Mouse (Mus musculus) monocyte, adult 2 months (primary cell): ENCODE results near the gene B4galt7.
A peak's percentile ranks its signal among the peaks of the same experiment; 100 is the strongest.
"Not testable (repeated sequence)": the region's sequence is repeated elsewhere in the genome, so short reads cannot be mapped to it uniquely, and the experiment has no call there.

ENCODE experiments used
- DNase-seq, 2 experiments: peaks; one replicate each; pipeline ENCODE4 v3.0.0; 2022; ENCODE audit warnings: low spot score in 2 of 2, low read depth in 1 of 2

B4galt7 gene

DNA sequence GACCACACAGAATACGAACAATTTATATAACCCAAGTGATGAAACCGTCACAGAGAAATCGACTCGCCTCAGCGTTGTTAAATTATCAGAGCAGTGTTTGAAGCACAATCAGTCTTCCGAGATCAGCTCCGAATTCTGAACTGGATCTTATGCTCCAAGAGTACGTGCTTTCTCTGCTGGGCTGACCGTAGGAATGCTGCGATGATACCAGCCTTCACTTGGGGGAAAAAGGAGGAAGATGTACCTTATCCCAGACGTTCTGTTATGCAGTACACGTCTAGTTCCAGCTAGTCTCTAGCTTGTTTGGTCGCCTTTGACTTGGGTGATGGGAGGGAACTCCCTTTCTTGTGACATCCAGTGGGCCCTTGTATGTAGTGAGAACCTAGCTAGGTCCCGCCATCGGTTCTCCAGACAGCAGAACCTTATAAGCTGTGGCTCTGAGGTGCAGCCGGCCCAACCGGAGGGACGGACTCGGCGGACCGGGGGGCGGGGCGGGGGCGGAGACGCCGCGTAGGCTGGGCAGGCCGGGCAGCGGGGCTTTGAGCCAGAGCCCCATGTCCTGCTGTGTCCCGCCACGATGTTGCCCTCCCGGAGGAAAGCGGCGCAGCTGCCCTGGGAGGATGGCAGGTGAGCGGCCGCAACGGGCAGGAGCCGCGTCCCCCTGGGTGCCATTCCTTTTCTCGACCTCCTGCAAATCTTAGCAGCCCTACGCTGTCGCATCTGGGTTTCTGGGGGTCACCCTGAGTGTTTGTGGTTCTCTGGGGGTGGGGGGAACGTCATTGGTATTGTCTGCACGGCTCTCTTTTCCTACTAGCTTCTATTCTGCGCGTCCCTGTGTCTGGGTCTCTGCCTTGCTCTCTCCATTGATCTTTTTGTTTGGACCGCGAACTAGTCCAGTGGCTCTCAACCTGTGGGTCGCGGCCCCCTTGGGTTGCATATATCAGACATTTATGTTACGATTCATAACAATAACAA lies at the start of gene B4galt7:
Gene B4galt7, plus strand, starts transcription at position 331 of the 975 bp plus-strand sequence.
- peak; percentile 34 to 66 for DNase-seq

DNA sequence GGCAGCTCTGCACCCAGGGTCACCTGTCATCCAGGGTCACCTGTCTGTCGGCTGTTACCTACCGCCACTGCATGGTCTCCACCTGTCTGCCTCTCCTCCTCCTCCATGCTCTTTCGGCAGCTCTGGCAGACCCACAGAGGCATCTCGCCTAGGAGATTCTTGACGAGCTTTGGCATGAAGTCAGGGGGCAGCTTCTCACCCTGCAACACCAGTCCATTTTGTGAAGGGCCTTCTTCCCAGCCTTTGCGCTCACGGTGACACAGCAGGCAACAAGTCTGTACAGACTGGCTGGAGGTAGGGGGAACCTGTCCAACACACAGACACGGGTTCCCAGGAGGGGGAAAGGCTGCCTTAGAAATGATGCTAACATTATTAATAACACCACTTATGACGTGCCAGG lies 43.8 kb upstream of the B4galt7 start:
- DNase-seq: no peak

DNA sequence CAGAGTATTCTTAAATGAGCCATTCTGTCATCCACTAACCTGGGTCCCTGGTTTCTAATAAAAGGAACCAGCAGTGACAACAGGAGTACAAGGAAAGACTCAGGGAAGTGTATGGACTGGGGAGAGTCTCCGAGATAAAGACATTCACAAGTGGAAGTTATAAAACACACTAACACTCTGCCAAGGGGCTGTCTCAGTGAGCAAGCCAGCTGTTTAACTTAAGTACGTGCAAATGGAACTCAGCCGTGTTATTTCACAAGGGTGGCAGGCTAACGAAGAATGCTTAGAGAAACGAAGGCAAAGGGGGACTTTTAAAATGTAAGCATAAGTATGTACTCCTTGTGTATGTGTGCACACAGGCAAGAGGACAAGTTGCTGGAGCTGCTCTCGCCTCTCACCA lies 42.2 kb upstream of the B4galt7 start:
- DNase-seq: no peak

DNA sequence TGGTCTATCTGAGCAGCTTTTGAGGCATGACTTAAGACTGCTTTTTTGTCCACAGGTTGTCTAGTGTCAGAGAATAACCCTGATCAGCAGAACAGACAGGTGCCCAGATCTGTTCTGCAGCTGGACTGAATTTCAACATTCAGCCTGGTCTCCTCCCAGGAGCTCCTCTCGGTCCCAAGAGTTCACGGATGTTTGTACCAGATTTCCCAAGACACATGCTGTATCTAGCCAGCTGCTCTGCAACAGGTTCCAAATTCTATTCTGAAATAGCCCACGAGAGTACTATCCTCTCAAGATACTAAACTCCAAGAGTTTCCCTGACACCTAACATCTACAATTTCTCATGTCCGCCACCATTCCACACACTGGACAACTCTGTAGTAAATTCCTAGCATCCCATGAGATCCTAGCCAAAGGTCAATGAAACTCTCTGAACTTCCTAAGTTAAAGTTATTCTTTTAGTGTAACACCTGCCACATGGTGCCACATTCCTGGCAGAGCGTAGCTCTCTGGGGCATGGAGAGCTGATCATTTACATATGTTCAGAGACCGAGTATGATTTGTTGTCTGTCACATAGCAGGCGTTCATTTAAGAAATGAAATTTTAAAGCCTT lies 36.3 kb upstream of the B4galt7 start:
- no peak for DNase-seq

DNA sequence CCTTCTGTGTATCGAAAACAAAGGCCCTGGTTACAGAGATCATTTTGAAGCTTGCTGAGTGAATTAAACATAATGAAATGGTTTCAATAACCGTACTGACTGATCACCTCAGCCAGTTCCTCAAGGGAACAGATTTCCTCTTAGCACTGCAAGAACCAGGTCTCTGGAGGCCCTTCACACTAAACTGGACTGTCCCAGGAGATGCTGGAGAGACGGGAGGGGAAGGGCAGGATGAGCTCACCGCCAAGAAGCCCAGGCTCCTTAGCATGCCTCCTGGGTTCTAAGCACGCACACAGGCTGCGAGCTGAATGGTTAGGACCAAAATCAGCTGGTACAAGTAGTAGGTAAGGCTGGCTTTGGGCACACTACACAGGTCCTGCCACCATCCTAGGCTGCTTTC lies 32.7 kb upstream of the B4galt7 start:
- no peak for DNase-seq

DNA sequence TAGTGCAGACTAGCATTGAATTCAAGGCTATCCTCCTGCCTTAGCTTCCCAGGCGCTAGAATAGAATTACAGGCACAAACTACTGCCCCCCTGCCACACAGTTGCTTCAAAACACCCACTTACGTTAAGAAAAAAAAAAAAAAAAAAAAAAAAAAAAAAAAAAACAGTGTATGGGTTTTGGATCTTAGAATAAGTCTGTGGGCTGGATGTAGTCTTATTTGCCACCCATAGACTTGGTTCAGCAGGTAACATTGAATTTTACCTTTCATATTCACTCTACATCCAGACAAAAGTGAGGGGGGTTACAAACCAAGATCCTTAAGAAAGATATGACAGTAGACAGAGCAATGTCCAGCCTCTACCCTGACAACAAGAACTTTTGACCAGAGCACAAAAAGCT lies 31.7 kb upstream of the B4galt7 start:
- no peak for DNase-seq

DNA sequence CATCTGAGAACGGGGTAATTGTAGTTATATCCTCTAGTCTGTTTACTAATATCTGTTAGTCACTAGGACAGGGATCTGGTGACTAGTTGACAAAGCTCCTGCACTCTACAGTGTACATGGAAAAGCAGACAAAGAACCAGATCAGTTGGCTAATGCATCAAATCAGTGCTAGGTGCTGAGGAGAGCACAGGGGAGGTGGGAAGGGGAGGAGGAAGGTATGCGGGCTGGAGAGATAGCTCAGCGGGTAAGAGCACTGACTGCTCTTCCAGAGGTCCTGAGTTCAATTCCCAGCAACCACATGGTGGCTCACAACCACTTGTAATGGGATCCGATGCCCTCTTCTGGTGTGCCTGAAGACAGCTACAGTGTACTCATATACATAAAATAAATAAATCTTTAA lies 31.2 kb upstream of the B4galt7 start:
- not testable (repeated sequence) for DNase-seq

DNA sequence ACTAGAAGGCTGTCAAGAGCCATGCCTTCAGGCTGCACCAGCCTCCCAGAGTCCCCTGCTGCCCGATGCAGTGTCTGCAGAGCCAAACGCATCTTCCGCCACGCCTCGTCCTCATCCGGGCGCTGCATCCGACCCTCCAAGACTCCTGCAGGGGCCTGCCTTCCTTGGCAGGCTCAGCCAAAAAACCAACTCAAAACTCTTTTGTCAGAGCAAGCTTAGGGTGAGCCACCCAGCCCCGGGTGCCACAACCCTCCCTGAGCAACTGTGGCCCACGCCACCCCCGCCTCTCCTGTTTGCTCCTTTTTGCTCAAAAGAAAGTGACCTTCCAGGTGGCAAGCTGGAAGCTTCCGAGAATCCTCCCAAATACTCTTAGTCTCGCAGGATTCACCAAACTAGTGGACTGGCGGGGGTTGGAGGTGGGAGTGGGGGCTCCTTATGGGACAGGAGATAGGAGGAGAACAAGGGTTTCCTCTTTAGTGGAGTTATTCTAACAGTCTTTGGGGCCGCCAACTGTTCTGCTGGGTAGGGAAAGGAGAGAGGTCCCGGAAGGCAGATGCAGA lies 29.9 kb upstream of the B4galt7 start:
- DNase-seq: no peak

DNA sequence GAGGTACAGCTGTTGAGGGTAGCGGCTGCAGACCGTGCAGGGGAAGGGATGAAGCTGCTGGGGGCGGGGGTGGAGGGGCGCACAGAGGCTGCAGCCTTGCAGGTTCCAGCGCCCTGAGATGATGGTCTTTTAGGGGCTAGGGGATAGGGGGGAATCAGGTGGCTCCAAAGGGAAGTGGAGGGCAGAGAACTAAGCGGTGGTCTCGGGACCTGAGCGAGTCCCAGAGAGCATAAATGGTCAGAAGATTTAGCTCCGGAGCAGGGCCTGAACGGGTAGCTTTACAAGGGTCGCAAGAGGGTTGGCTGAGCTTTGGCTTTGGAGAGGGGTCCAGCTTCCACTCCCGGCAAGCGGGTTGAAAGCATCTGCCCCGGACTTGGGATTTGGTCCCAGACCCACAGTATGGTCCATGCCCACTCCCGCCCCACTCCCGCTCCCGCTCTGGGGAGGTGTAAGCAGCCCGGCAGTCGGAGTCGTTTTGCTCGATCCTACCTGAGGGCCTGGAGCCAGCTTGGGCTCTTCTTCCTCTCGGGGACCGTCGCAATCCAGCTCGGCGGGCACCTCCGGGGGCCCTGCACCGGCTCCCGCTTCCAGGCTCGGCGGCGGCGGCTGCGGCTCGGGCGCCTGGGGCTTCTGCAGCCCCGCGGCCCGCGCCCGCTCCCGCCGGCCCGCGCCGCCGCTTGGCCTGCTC lies 29.3 kb upstream of the B4galt7 start:
- DNase-seq: no peak

DNA sequence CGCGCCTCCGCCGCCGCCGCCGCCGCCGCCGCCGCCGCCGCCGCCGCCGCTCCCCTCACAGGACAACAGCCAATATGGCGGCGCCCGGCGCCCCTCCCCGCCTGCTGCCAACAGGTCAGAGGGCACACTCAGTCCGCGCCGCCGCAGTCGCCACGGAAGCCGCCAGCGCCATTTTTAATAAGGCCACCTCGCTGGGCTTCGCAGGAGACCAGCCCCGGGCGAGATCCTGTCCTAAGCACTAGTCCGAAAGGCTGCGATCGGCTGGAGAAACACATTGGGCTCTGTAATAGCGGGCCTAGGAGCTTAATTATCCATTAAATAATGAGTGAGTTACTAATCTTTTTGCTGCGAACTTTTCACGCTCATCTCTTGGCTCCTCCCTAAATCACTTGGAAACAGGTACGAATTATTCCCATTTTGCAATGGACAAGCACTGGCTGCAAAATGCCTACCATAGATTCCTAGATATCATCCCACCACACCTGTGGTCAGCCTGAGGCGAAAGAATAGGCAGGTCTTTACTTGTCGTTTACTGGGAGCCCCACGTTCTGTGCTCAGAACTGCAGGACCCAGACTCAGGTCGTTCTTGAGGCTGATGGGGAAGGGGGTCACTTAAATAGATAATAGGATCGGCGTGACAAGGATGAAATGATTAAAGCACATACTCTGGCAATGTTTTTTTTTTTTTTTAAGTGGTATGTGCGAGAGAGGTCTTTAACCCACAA lies 28.5 kb upstream of the B4galt7 start, which contains the start of gene Fam193b:
Gene Fam193b, minus strand, starts transcription at position 94 of the 725 bp plus-strand sequence.
- peak; percentile 79 to 87 for DNase-seq

DNA sequence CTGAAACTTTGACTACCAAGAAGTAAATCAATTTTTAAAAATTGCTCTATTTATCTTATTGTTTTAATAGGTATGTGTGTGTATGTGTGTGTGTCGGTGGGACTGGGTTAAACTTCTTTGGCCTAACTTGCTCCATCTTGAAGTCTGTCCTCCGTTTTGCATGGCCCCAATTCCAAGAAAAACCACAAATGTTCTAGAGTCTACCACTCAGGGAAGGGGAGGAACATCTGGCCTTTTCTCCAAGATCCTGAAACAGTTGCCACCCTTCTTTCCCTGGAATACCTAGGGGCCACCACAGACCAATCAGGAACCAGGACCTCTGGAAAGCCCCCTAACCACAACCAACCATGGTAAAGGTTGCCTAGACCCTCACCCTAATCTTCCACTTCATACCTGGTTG lies 27.7 kb upstream of the B4galt7 start:
- no peak for DNase-seq

DNA sequence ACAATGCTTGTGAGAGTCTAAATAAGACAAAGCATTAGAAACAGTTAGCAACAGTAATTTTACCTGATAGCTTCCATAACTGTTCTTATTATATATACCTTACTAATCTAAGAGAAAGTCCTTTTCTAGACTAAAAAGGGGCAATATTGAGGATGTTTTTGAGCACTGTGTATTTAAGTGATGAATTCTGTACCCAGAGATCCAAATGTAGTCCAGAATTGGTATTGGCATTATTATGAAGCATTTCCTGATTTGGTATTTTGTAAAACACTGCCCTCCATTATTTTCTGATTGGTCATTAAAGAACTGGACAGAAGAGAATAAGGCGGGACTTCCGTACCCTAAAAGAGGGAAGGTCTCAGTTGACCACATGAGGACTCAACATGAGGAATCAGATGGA lies 26.3 kb upstream of the B4galt7 start, which contains the start of gene Tmed9:
Gene Tmed9, plus strand, starts transcription at position 301 of the 400 bp plus-strand sequence.
- DNase-seq: no peak

DNA sequence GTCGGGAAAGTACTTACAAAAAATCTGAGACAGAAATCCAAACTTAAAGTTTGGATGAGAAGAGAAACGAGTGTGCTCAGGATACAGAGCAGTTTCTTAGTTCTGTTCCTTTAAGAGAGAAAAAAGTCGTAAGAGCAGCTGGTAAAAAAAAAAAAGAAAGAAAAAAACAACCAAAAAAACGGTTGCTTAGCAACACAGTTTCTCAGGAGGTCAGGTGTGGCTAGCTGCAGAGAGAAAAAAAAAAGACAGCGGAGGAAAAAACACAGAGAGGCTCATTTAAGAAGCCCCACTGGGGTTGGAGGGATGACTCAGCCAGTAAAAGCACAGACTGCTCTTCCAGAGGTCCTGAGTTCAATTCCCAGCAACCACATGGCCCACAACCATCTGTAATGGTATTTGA lies 25.4 kb upstream of the B4galt7 start:
- DNase-seq: no peak

DNA sequence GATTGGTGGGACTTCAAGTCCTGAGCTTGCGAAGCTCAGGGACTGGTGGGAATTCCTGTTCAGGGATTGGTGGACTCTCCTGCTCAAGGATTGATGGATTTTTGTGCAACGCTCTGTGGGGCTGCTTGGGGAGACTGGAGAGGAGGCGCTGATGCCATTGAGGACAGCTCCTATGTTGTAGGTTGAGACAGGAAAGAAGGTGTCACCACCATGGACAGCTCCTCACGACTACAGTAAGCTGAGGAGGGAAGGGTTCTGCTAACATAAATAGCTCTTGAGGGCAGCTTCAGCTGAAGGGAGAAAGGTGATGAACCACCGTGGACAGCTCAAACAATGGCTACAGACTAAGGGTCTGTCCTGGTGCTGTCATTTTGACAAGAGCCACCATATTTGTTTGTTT lies 23.8 kb upstream of the B4galt7 start:
- DNase-seq: no peak

DNA sequence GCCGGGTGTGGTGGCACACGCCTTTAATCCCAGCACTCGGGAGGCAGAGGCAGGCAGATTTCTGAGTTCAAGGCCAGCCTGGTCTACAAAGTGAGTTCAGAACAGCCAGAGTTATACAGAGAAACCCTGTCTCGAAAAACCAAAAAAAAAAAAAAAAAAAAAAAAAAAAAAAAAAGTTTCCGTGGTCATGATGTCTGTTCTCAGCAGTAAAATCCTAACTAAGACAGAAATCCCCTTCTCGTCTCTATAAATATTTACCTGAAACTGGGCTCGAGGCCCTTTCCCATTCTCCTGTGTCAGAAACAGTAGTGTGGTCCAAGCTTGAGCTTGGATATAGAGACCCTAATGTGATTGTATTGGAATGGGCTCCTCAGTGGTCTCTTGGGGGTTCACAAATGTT lies 22.8 kb upstream of the B4galt7 start:
- not testable (repeated sequence) for DNase-seq

DNA sequence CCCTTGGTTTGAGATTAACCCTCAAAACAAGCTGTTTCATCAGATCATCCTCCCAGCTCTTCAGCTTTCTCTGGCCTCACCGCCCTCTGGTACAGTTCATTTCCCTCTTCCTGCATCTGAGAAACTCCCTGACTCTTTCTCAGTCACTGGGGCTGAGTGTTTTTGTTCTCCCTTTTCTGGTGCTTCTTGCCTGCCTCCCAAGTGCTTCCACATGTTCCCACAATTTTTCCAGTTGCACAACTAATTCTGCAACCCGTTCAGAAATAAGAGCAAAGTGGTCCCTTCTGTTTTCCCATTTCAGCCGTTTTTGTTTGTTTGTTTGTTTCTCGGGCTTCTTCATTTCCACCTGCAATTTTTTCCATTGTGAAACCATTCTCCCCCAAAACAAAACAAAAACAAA lies 21.6 kb upstream of the B4galt7 start:
- DNase-seq: no peak

DNA sequence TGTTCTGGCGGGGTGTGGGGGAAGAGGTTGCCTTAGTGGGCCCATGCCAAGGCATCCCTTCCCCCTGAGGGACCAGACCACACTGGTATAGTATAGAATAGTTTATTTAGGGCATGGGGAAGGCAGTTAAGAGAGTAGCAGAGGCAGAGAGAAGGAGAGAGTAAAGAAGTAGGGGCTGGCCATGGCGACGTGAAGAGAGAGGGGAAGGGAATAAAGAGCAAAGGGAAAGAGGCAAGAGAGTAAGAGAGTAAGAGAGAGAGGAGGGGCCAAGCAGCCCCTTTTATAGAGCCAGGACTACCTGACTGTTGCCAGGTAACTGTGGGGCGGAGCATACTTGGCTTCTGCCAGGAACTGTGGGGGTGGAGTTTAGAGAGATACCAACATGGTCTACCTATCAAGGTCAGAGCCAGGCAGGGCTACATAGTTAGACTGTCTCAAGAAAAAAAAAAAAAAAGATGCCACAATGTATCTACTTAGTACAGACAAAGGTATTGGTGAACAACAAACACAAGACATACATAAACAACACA lies 7.7 kb upstream of the B4galt7 start:
- no peak for DNase-seq

DNA sequence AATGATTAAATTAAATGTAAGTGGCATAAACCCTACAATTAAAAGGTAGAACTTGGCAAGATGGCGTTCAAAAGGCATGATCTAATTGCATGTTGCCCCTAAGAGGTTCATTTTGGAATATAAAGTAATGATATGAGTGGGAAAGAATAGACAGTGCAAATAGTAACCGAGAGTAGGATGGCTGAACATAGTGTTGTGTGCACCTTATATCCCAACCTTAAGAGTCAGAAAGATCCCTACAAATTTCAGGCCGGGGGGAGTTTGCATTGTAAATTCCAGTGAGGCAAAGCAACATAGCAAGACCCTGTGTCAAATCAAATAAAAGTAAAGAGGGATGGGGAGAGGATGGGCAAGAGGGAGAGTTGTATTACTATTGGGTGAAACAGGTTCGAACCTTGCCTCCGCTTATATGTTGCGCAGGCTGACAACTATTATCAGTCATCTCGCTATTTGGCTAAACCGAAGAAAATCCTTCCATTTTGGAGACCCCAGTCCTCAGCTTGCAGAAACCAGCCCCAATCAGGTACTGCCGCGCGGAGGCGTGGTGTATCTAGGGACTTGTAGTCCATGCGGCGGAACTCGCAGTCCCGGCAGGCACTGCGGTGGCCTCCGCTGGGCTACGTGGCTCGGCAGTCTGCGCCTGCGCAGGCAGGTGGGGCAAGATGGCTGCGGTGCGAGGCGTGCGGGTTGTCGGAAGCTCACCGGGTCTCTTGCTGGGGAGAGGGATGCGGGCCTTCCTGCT lies 7.0 kb upstream of the B4galt7 start:
- peak; percentile 88 to 89 for DNase-seq

DNA sequence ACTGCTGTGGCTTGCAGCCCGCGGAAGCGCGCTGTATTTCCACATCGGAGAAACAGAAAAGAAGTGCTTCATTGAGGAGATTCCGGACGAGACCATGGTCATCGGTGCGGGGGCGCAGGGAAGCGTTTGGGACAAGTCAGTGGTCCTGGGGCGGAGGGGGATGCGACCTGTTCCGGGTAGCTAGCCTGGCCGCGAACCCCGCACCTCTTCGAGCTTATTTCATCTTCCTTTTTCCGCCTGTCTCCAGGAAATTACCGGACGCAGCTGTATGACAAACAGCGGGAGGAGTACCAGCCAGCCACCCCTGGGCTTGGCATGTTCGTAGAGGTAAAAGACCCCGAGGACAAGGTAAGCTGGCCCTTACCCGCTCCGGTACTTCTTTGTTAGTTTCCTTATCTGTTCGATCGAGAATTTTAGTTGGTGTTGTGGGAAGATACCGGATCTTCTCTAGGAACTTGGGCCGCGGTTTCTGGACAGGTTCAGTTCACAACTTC lies 6.4 kb upstream of the B4galt7 start:
- DNase-seq: no peak

DNA sequence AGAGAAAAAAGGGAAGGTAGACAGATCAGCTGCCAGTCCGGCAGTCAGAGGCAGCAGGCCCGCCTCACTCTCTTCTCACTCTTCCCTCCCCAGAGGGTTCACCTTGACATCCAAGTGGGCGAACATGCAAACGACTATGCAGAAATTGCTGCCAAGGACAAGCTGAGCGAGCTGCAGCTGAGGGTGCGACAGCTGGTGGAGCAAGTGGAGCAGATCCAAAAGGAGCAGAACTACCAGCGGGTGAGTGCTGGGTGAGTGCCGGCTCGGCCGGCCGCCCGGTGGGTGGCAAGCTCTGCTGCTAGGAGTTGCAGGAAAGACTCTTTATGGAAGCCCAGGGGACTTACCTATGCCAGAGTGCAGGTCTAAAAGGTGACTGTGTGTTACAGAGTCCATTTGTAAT lies 4.3 kb upstream of the B4galt7 start:
- no peak for DNase-seq
